Mouse (Mus musculus) heart, embryonic 16.5 days (tissue): ENCODE data around the gene Clec16a. TPM values are rescaled to one million over a fixed set of nuclear protein-coding genes. Genes with fewer than 3 reads are reported as not detected.

Source experiments
- ATAC-seq: fragments of 200-750 bp; cut with Nextera tagmentation; replicated peaks from 2 replicates; pipeline ENCODE4 v1.8.0; 2017; ENCODE audit warnings: moderate number of reproducible peaks; ENCODE audit not compliant: insufficient read depth, low FRiP score; ENCODE audit errors: extremely low read depth
- H3K27ac ChIP-seq: fragments of 300-500 bp; sonication (generic); 2 replicates; pipeline ENCODE4 v1.5.1; 2014; ENCODE audit warnings: mild to moderate bottlenecking, low read length, control low read depth, moderate library complexity
- H3K27me3 ChIP-seq: fragments of 300-500 bp; sonication (generic); 2 replicates; pipeline ENCODE4 v1.6.1; 2014; ENCODE audit warnings: low read length, mixed read lengths; ENCODE audit not compliant: control insufficient read depth, insufficient read depth
- H3K36me3 ChIP-seq: fragments of 300-500 bp; sonication (generic); 2 replicates; pipeline ENCODE4 v1.6.1; 2014; ENCODE audit not compliant: control insufficient read depth, insufficient read depth
- H3K4me1 ChIP-seq: fragments of 300-500 bp; sonication (generic); 2 replicates; pipeline ENCODE4 v1.6.1; 2014; ENCODE audit warnings: low read length, mixed read lengths; ENCODE audit not compliant: control insufficient read depth, insufficient read depth
- H3K4me2 ChIP-seq: fragments of 300-500 bp; sonication (generic); 2 replicates; pipeline ENCODE4 v1.6.1; 2014; ENCODE audit warnings: low read depth, mild to moderate bottlenecking, control low read depth, low read length
- H3K4me3 ChIP-seq: fragments of 300-500 bp; sonication (generic); 2 replicates; pipeline ENCODE4 v1.5.1; 2014; ENCODE audit warnings: mild to moderate bottlenecking, control low read depth, low read length
- H3K9ac ChIP-seq: fragments of 300-500 bp; sonication (generic); 2 replicates; pipeline ENCODE4 v1.6.1; 2014; ENCODE audit warnings: low read length, control low read depth
- H3K9me3 ChIP-seq: fragments of 300-500 bp; sonication (generic); replicated peaks from 2 replicates; pipeline ENCODE4 v1.6.1; 2016; ENCODE audit warnings: low read length; ENCODE audit not compliant: control insufficient read depth
- WGBS: fragments of 180-500 bp; shearing (Covaris S2); extraction: QIAGEN DNeasy Blood & Tissue Kit; methylation state at CpG from one replicate; pipeline ENCODE4 v1.1.7; 2014; 5-methylcytosine and 5-hydroxymethylcytosine counted together
- polyA plus RNA-seq: library from polyadenylated mRNA; unstranded; fragments of >200 nt; fragmentation: Nextera tagmentation; extraction: Ambion mirVana; gene quantifications from 2 replicates; pipeline ENCODE4 v1.2.1, GENCODE M21; 2015

Gene Clec16a
- polyA plus RNA-seq, 1 experiment from 2014 or later = 32.6 TPM

- Histone ChIP-seq H3K4me1 (no peaks in the 10 kb centered on the region; the same call in 1 of the 2 replicates), H3K4me3 (no peak overlapping the region), H3K27me3 (no peaks in the 10 kb centered on the region), H3K27ac (no peak overlapping the region), H3K9me3 (no peaks in the 10 kb centered on the region), H3K36me3 (0 out of 2 replicates have a peak, but pooled peaks cover 2% of the 10 kb centered on the region), H3K4me2 (no peak overlapping the region), H3K9ac (no peak overlapping the region)
- 28% methylated on average over 1 of the region's 1 CpGs for WGBS
- ATAC-seq = no peak
Measured at GRCm38 (mm10) chr16:10621710-10622109, 76.6 kb downstream of the Clec16a start.

- 74% methylated on average over 1 of the region's 1 CpGs for WGBS
- Histone ChIP-seq H3K4me1 (peaks cover 21% of the 10 kb centered on the region), H3K9ac (no peak overlapping the region), H3K4me3 (no peak overlapping the region), H3K27ac (no peak overlapping the region), H3K36me3 (peaks cover 8% of the 10 kb centered on the region), H3K4me2 (no peak overlapping the region), H3K9me3 (no peaks in the 10 kb centered on the region), H3K27me3 (no peaks in the 10 kb centered on the region)
- ATAC-seq = no peak
Measured at GRCm38 (mm10) chr16:10626116-10626515, 81.0 kb downstream of the Clec16a start.

DNA sequence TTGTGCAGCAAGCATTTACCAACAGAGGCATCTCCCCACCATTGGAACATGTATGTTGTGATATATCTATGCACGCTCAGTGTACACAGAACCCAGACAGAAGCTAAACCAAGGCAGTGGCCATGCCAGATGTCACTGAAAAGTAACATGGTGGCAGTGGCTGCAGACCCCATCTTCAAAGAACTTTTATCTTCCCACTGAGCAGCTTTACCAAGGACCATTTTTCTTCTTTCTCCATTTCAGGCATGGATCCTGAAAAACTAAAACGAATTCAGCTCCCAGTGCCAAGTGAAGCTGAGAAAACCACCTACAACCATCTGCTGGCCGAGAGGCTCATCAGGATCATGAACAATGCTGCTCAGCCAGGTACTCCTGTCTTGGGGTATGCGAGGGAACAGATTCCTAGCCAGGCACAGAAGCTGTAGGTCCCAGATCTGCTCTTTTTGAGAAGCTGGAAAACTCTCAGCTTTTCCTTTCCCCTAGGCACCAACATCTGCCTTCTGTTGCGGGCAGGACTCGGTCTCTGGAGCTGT lies 82.1 kb downstream of the Clec16a start:
- 89% methylated on average over 6 of the region's 6 CpGs for WGBS

GRCm38 (mm10) chr16:10628030-10628555 lies 83.0 kb downstream of the Clec16a start:
- no peaks in the 10 kb centered on the region for H3K9me3 ChIP-seq
- H3K27ac ChIP-seq = peak overlapping the region; percentile 8; the same call in 1 of the 2 replicates
- ATAC-seq = peak; percentile 23; the same call in 1 of the 2 replicates
- H3K36me3 ChIP-seq = peaks cover 9% of the 10 kb centered on the region
- H3K4me1 ChIP-seq = peaks cover 21% of the 10 kb centered on the region
- H3K4me2 ChIP-seq = no peak overlapping the region
- no peaks in the 10 kb centered on the region for H3K27me3 ChIP-seq
- H3K4me3 ChIP-seq = no peak overlapping the region
- H3K9ac ChIP-seq = no peak overlapping the region
- 71% methylated on average over 4 of the region's 4 CpGs for WGBS

More for the DNA sequence above, 82.1 kb downstream of the Clec16a start:
- Histone ChIP-seq H3K4me3 (no peak overlapping the region), H3K4me2 (no peak overlapping the region), H3K27ac (no peak overlapping the region), H3K4me1 (peaks cover 21% of the 10 kb centered on the region), H3K9me3 (no peaks in the 10 kb centered on the region), H3K9ac (no peak overlapping the region), H3K36me3 (peaks cover 8% of the 10 kb centered on the region), H3K27me3 (no peaks in the 10 kb centered on the region)
- ATAC-seq = no peak

DNA sequence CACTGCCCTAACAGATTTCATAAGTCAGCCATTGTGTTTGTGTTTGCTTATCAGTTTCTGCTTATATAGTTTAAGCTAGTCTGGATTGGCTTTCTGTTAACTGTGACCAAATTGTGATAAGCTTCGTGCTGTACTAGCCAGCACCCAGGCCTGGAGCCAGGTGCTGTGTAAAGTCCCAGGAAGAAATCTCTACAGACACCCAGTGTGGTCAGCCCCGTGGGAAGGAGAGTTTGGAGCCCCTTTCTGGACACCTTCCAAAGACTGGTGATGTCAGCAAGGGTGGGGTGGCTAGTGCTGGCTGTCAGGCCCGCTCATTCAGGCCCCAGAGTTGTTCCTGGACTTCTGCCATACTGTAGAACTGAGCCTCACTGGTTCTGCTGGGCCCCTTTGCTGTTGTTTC lies 83.8 kb downstream of the Clec16a start:
- Histone ChIP-seq H3K4me3 (no peak overlapping the region), H3K27me3 (no peaks in the 10 kb centered on the region), H3K36me3 (peaks cover 12% of the 10 kb centered on the region), H3K4me2 (no peak overlapping the region), H3K9me3 (no peaks in the 10 kb centered on the region), H3K27ac (peak overlapping the region; percentile 66), H3K9ac (no peak overlapping the region), H3K4me1 (peaks cover 21% of the 10 kb centered on the region)
- ATAC-seq = peak; percentile 80
- 7% methylated on average over 3 of the region's 3 CpGs for WGBS

DNA sequence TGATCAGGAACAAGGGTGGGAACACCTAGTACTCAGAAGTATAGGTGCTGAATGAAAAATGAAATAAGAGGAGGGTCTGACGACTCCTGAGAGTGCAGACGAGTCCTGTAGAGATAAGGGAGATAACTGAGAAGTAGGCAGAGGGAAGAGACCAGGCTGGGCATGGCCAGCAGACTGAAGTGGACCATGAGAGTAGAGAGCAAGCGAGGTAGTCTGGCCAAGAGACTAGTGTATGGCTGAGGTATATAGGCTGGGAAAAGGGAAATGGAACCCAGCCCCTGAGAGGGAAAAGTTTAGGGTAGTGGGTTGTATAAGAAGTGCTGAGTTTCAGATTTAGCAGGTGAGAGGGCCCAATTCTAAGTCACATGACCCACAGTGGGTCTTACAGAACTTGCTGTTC lies 84.2 kb downstream of the Clec16a start:
- Histone ChIP-seq H3K9ac (no peak overlapping the region), H3K36me3 (peaks cover 12% of the 10 kb centered on the region), H3K4me1 (peaks cover 21% of the 10 kb centered on the region), H3K27ac (peak overlapping the region; percentile 66), H3K4me3 (no peak overlapping the region), H3K27me3 (no peaks in the 10 kb centered on the region), H3K9me3 (no peaks in the 10 kb centered on the region), H3K4me2 (no peak overlapping the region)
- 30% methylated on average over 3 of the region's 3 CpGs for WGBS
- peak; percentile 4; the same call in 1 of the 2 replicates for ATAC-seq

DNA sequence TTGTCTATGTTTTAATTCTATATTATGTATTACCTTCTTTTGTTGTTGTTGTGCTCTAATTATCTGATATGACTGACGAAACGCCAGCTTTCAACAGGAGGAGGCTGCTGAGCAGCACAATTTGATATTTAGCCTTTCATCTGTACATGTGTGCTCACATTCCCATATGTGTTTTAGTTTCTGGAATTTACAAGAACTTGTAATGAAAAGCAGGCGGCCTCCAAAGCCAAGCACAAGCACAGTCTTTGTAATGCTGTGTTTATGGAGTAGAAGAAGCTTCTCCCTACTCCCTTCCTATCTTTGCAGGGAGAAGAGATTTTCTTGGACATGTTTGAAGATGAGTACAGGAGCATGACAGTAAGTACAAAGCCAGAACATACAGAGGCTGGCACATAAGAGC lies 89.8 kb downstream of the Clec16a start:
- Histone ChIP-seq H3K4me2 (no peak overlapping the region), H3K27ac (no peak overlapping the region), H3K27me3 (no peaks in the 10 kb centered on the region), H3K4me1 (peaks cover 28% of the 10 kb centered on the region), H3K36me3 (peaks cover 12% of the 10 kb centered on the region), H3K9ac (no peak overlapping the region), H3K4me3 (no peak overlapping the region), H3K9me3 (no peaks in the 10 kb centered on the region)
- ATAC-seq = no peak
- 85% methylated on average over 3 of the region's 3 CpGs for WGBS

- 69% methylated on average over 3 of the region's 3 CpGs for WGBS
Measured at GRCm38 (mm10) chr16:10637898-10638297, 92.8 kb downstream of the Clec16a start.

DNA sequence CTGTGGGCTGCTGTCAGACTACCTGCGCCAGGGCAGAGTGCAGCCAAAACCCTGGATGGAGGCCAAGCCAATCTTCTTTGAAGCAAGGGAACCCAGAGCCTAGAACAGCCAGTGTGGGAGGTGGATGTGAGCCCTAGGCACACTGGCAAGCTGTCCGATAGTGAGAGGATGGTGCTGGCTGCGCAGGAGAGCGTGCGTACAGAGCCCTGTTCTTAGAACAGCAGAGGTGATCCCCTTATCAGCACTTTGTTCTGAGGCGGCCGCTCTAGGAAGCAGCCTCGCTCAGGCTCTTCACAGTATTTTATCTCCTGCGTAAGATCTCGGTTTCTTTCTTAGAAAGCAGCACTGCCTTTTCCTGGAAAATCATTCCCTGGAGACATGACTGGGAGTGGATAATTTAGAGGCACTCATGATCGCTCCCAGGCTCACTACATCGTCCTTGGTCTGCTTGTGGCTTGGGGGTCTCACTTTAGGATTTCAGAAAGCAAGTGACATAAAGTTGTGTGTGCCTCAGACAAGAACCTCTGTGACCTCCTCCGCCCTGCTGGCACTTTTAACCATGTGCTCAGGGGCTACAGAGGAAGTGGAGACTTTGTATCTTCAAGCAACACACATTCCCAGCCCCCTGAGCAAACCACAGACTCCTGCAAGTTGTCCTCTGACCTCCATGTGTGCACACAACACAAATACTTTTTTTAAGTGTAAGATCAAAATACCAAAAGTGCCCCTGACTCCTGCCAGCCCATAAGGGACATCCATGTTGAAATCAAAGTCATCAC lies 94.2 kb downstream of the Clec16a start:
- 30% methylated on average over 13 of the region's 13 CpGs for WGBS

More at GRCm38 (mm10) chr16:10637898-10638297, 92.8 kb downstream of the Clec16a start:
- no peak overlapping the region for H3K27ac ChIP-seq
- H3K9ac ChIP-seq = no peak overlapping the region
- no peaks in the 10 kb centered on the region for H3K9me3 ChIP-seq
- no peak overlapping the region for H3K4me2 ChIP-seq
- H3K4me1 ChIP-seq = peaks cover 34% of the 10 kb centered on the region
- peaks cover 7% of the 10 kb centered on the region; the same call in 1 of the 2 replicates for H3K36me3 ChIP-seq
- H3K4me3 ChIP-seq = no peak overlapping the region
- no peaks in the 10 kb centered on the region for H3K27me3 ChIP-seq
- ATAC-seq = no peak

More for the DNA sequence above, 94.2 kb downstream of the Clec16a start:
- H3K27me3 ChIP-seq = no peaks in the 10 kb centered on the region
- ATAC-seq = peak; percentile 53
- H3K9ac ChIP-seq = 0 out of 2 replicates have a peak overlapping the region, but pooled peaks have one; percentile 10
- H3K27ac ChIP-seq = peak overlapping the region; percentile 23; the same call in 1 of the 2 replicates
- no peak overlapping the region for H3K4me3 ChIP-seq
- no peak overlapping the region for H3K4me2 ChIP-seq
- no peaks in the 10 kb centered on the region for H3K9me3 ChIP-seq
- H3K4me1 ChIP-seq = peaks cover 34% of the 10 kb centered on the region
- peaks cover 4% of the 10 kb centered on the region; the same call in 1 of the 2 replicates for H3K36me3 ChIP-seq
